Mouse (Mus musculus) stomach, postnatal 0 days (tissue): Measurements from ENCODE around the gene Pced1b. TPM values are rescaled to one million over a fixed set of nuclear protein-coding genes. Genes with fewer than 3 reads are reported as not detected.

ENCODE experiments used
- ATAC-seq: fragments of 200-750 bp; cut with Nextera tagmentation; 2 replicates; pipeline ENCODE4 v1.8.0; 2017; ENCODE audit not compliant: low FRiP score, low TSS enrichment
- DNase-seq: peaks from one replicate; pipeline ENCODE4 v3.0.0-alpha.2; 2016; ENCODE audit warnings: low spot score
- H3K27ac ChIP-seq: fragments of 300-500 bp; sonication (generic); replicated peaks from 2 replicates; pipeline ENCODE4 v1.5.1; 2014; ENCODE audit warnings: mild to moderate bottlenecking, control low read depth
- H3K27me3 ChIP-seq: fragments of 300-500 bp; sonication (generic); 2 replicates; pipeline ENCODE4 v1.6.1; 2014; ENCODE audit warnings: low read length; ENCODE audit not compliant: control insufficient read depth, insufficient read depth
- H3K36me3 ChIP-seq: fragments of 300-500 bp; sonication (generic); 2 replicates; pipeline ENCODE4 v1.6.1; 2014; ENCODE audit warnings: low read length, mixed read lengths; ENCODE audit not compliant: control insufficient read depth, insufficient read depth
- H3K4me1 ChIP-seq: fragments of 300-500 bp; sonication (generic); replicated peaks from 2 replicates; pipeline ENCODE4 v1.6.1; 2014; ENCODE audit warnings: antibody characterized with exemption; ENCODE audit not compliant: control insufficient read depth, insufficient read depth
- H3K4me2 ChIP-seq: fragments of 300-500 bp; sonication (generic); replicated peaks from 2 replicates; pipeline ENCODE4 v1.6.1; 2014; ENCODE audit warnings: low read depth, mild to moderate bottlenecking, control low read depth, moderate library complexity
- H3K4me3 ChIP-seq: fragments of 300-500 bp; sonication (generic); 2 replicates; pipeline ENCODE4 v1.5.1; 2014; ENCODE audit warnings: low read depth, low read length, control low read depth
- H3K9ac ChIP-seq: fragments of 300-500 bp; sonication (generic); 2 replicates; pipeline ENCODE4 v1.6.1; 2014; ENCODE audit warnings: mild to moderate bottlenecking, low read length, control low read depth, mixed read lengths
- H3K9me3 ChIP-seq: fragments of 300-500 bp; sonication (generic); 2 replicates; pipeline ENCODE4 v1.6.1; 2016; ENCODE audit warnings: low read length; ENCODE audit not compliant: control insufficient read depth
- CTCF ChIP-seq: IDR thresholded peaks from 2 replicates; pipeline ENCODE4 v1.5.1; 2016; ENCODE audit warnings: antibody characterized with exemption, low read depth, mild to moderate bottlenecking, moderate library complexity
- EP300 ChIP-seq: optimal IDR thresholded peaks from 2 replicates; pipeline ENCODE3; 2016; ENCODE audit warnings: antibody characterized with exemption
- WGBS: fragments of 180-500 bp; shearing (Covaris S2); extraction: QIAGEN DNeasy Blood & Tissue Kit; methylation state at CpG from one replicate; pipeline ENCODE4 v1.1.7; 2014; 5-methylcytosine and 5-hydroxymethylcytosine counted together
- polyA plus RNA-seq: library from polyadenylated mRNA; unstranded; fragments of >200 nt; fragmentation: Nextera tagmentation; extraction: Ambion mirVana; gene quantifications from 2 replicates; pipeline ENCODE4 v1.2.1, GENCODE M21; 2015

Pced1b gene
- polyA plus RNA-seq, 1 experiment from 2014 or later = 1.6 TPM

GRCm38 (mm10) chr15:97420292-97420691 is 173.4 kb downstream of the Pced1b start:
- Histone ChIP-seq H3K4me3 (no peak overlapping the region), H3K4me1 (no peaks in the 10 kb centered on the region), H3K27ac (no peak overlapping the region), H3K27me3 (no peaks in the 10 kb centered on the region), H3K9me3 (no peaks in the 10 kb centered on the region), H3K4me2 (no peak overlapping the region), H3K36me3 (no peaks in the 10 kb centered on the region), H3K9ac (no peak overlapping the region)
- WGBS = 96% methylated on average over 2 of the region's 2 CpGs
- DNase-seq (no peak), ATAC-seq (no peak)
- TF ChIP-seq EP300 = no peak
- TF ChIP-seq CTCF = no peak

- no peak for DNase-seq
- Histone ChIP-seq H3K36me3 (no peaks in the 10 kb centered on the region), H3K4me3 (no peak overlapping the region), H3K27me3 (no peaks in the 10 kb centered on the region), H3K9me3 (no peaks in the 10 kb centered on the region), H3K4me2 (no peak overlapping the region), H3K9ac (no peak overlapping the region), H3K27ac (no peak overlapping the region), H3K4me1 (no peaks in the 10 kb centered on the region)
- ATAC-seq = no peak
- 73% methylated on average over 3 of the region's 3 CpGs for WGBS
- TF ChIP-seq CTCF (no peak), EP300 (no peak)
Measured at GRCm38 (mm10) chr15:97421533-97421932, 174.6 kb downstream of the Pced1b start.

- Histone ChIP-seq H3K4me1 (no peaks in the 10 kb centered on the region), H3K9me3 (no peaks in the 10 kb centered on the region), H3K9ac (no peak overlapping the region), H3K4me2 (no peak overlapping the region), H3K4me3 (no peak overlapping the region), H3K36me3 (no peaks in the 10 kb centered on the region), H3K27ac (no peak overlapping the region), H3K27me3 (no peaks in the 10 kb centered on the region)
- 68% methylated on average over 4 of the region's 4 CpGs for WGBS
- no peak for ATAC-seq
- no peak for DNase-seq
- TF ChIP-seq EP300 (no peak), CTCF (no peak)
Measured at GRCm38 (mm10) chr15:97422212-97422944, 175.5 kb downstream of the Pced1b start.

GRCm38 (mm10) chr15:97424375-97424774 is 177.5 kb downstream of the Pced1b start:
- Histone ChIP-seq H3K27ac (no peak overlapping the region), H3K4me3 (no peak overlapping the region), H3K9me3 (no peaks in the 10 kb centered on the region), H3K4me2 (no peak overlapping the region), H3K27me3 (no peaks in the 10 kb centered on the region), H3K36me3 (no peaks in the 10 kb centered on the region), H3K4me1 (no peaks in the 10 kb centered on the region), H3K9ac (no peak overlapping the region)
- WGBS = 53% methylated on average over 7 of the region's 7 CpGs
- DNase-seq (no peak), ATAC-seq (no peak)
- TF ChIP-seq CTCF = no peak
- TF ChIP-seq EP300 = no peak

GRCm38 (mm10) chr15:97424961-97425360 is 178.1 kb downstream of the Pced1b start:
- WGBS = 68% methylated on average over 3 of the region's 3 CpGs
- no peaks in the 10 kb centered on the region for H3K36me3 ChIP-seq
- H3K4me3 ChIP-seq = no peak overlapping the region
- ATAC-seq (no peak), DNase-seq (no peak)
- no peak overlapping the region for H3K27ac ChIP-seq
- H3K9ac ChIP-seq = no peak overlapping the region
- no peaks in the 10 kb centered on the region for H3K9me3 ChIP-seq
- H3K4me2 ChIP-seq = no peak overlapping the region
- H3K4me1 ChIP-seq = no peaks in the 10 kb centered on the region
- TF ChIP-seq CTCF (no peak), EP300 (no peak)
- H3K27me3 ChIP-seq = no peaks in the 10 kb centered on the region

GRCm38 (mm10) chr15:97429201-97429900 is 182.4 kb downstream of the Pced1b start:
- Histone ChIP-seq H3K36me3 (no peaks in the 10 kb centered on the region), H3K9me3 (no peaks in the 10 kb centered on the region), H3K9ac (no peak overlapping the region), H3K4me1 (no peaks in the 10 kb centered on the region), H3K27me3 (no peaks in the 10 kb centered on the region), H3K27ac (no peak overlapping the region), H3K4me3 (no peak overlapping the region), H3K4me2 (no peak overlapping the region)
- no peak for TF ChIP-seq EP300
- WGBS = 79% methylated on average over 12 of the region's 12 CpGs
- DNase-seq (no peak), ATAC-seq (no peak)
